Mouse (Mus musculus) layer of hippocampus, adult 8-10 months (tissue): ENCODE results near the gene Ubqln5. TPM values are rescaled to one million over a fixed set of nuclear protein-coding genes. Genes with fewer than 3 reads are reported as not detected.

ENCODE experiments used
- DNase-seq, 2 experiments: peaks; one replicate each; pipeline ENCODE4 v3.0.0; 2022; ENCODE audit warnings: low spot score in 2 of 2
- total RNA-seq, 4 experiments: library from RNA; stranded (reverse); gene quantifications; 2 replicates each; pipeline ENCODE4 v1.2.4; 2022

Ubqln5 gene
- not detected for total RNA-seq

DNA sequence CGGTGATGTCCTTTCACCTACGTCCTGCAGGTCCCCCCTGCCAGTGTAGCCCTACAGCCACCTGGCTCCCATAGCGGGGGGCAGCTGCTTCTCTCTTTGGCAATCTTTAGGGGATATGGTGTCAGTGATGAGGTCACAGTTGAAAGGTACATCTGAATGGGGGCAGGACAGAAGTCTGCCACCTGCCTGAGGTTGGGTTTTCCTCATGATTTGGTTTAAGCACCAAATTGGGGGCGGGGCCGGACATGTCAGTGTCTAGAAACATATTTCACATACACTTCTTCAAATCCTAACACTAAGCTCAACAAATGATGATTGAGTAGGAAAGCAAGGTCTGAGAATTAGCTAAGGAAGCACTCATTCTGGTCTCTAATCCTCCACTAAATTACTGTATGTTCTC, at the start of gene Ubqln5:
Ubqln5 (minus strand) TSS at position 101 of the 400 bp plus-strand sequence.
- no peak for DNase-seq

DNA sequence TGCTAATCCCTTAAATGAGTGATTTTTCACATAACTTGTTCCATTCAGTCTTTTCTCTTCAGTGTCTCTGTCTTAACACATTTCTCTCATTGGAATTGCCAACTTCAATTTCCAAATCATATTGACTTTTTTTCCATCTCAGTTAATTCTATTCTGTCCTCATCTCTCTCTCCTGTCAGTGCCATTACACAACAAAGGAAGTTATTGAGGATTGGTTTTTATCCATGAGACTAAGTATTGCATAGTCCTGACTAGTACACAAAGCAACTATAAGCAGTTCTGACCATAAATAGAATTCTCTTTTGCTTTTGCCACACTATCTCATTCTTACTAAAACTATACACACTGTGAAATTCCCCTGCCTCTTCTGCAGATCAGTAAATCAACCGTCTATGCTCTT, 49.4 kb upstream of the Ubqln5 start:
- DNase-seq = no peak

- no peak for DNase-seq
Measured at GRCm38 (mm10) chr7:104178422-104179054, 48.9 kb upstream of the Ubqln5 start.

GRCm38 (mm10) chr7:104175085-104175484, 45.5 kb upstream of the Ubqln5 start:
- no peak for DNase-seq

GRCm38 (mm10) chr7:104169634-104170204, 40.1 kb upstream of the Ubqln5 start:
- no peak for DNase-seq

- no peak for DNase-seq
Measured at GRCm38 (mm10) chr7:104167105-104167504, 37.5 kb upstream of the Ubqln5 start.

DNA sequence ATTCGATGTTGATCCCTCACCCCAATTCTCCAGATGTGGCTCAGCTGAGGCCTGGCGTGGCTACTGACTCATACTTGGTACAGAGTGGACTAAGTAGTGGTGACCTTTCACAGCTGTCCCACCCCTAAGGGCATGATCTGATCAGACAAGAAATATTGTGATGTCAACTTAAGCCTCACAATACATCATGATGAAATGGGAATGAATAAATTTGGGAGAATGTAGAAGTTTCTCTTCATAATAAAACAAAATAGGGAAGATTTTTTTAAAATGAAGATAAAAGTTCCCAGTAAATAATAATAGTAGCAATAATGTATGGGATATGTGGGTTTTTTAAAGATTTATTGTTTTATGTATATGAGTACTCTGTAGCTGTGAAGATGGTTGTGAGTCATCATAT, 20.8 kb upstream of the Ubqln5 start, which contains the start of gene Ubqlnl:
Ubqlnl (minus strand) TSS at position 101 of the 400 bp plus-strand sequence.
- no peak for DNase-seq

GRCm38 (mm10) chr7:104143179-104143578, 13.6 kb upstream of the Ubqln5 start, which contains the start of gene Ubqln3:
TSS of gene Ubqln3 (minus strand) at chr7:104143279.
- no peak for DNase-seq

GRCm38 (mm10) chr7:104137305-104137704, 7.7 kb upstream of the Ubqln5 start, which contains the start of gene Olfr643:
TSS of gene Olfr643 (minus strand) at chr7:104137405.
- no peak for DNase-seq

GRCm38 (mm10) chr7:104104757-104104972, 25.0 kb downstream of the Ubqln5 start, which contains the start of gene Olfr646:
TSS of gene Olfr646 (plus strand) at chr7:104104873.
- DNase-seq = no peak

DNA sequence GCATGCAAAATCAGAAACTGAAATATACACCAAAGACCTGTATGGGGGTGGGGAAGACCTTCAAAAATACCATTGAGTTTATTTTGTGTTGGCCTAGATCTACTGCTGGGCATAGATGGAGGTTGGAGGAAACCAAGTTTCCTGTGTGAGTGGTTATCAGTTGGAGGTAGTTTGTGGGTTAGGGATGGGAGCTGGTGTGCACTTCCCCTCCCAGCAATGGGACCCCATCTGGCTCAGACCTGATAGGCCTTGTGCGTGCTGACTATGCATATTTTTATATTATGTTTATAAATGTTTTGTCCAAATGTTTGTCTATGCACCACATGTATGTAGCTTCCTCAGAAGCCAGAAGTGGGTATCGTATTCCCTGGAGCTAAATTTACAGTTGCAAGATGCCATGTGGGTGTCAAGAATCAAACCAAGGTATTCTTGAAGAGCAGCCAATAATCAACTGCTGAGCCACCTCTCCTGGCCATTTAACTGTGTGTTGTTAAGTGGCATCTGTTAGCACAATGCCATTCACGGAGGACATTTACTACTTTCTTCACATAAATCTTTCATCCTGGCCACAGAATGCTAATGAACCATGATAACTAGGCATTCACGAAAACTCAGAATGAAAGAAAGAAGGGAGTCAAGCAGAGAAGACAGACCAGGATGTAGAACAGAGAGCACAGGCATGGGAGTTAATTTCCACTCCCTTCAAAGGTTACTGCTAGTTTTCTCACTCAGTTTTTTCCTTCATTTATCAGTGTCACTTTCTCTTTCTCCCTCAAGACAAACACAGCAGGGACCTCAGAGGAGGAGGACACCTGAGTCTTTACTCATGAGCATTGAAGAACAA, 25.5 kb downstream of the Ubqln5 start:
- DNase-seq = no peak

- DNase-seq = no peak
Measured at GRCm38 (mm10) chr7:104085365-104085764, 44.3 kb downstream of the Ubqln5 start, which contains the start of gene Olfr645. TSS of gene Olfr645 (minus strand) at chr7:104085465.

Other genes with a start within 250 kb of the Ubqln5 start
- gene Olfr66, start 243.6 kb downstream of the Ubqln5 start, total RNA-seq = not detected
- not detected for gene Olfr64, start 235.3 kb downstream of the Ubqln5 start, total RNA-seq
- not detected for gene Olfr65, start 226.3 kb downstream of the Ubqln5 start, total RNA-seq
- gene Olfr631, start 201.0 kb downstream of the Ubqln5 start, total RNA-seq = not detected
- gene Olfr632, start 195.5 kb downstream of the Ubqln5 start, total RNA-seq = not detected
- gene Olfr633, start 185.4 kb downstream of the Ubqln5 start, total RNA-seq = not detected
- gene Olfr635, start 158.7 kb downstream of the Ubqln5 start, total RNA-seq = under 1 TPM in 3 of 4 experiments, not detected in 1; 0.04 to 0.05 (median 0.04) TPM
- gene Olfr638, start 131.1 kb downstream of the Ubqln5 start, total RNA-seq = not detected
- under 1 TPM in 3 of 4 experiments, not detected in 1; 0.06 to 0.31 (median 0.18) TPM for gene Olfr639, start 112.5 kb downstream of the Ubqln5 start, total RNA-seq
- not detected for gene Olfr640, start 104.3 kb downstream of the Ubqln5 start, total RNA-seq
- gene Olfr641, start 94.4 kb downstream of the Ubqln5 start, total RNA-seq = not detected
- gene Olfr642, start 77.2 kb downstream of the Ubqln5 start, total RNA-seq = not detected
- gene 4930516K23Rik, start 68.4 kb downstream of the Ubqln5 start, total RNA-seq = not detected
- gene Olfr644, start 58.0 kb downstream of the Ubqln5 start, total RNA-seq = not detected
- gene Olfr645, start 44.4 kb downstream of the Ubqln5 start, total RNA-seq = not detected
- gene Olfr646, start 25.0 kb downstream of the Ubqln5 start, total RNA-seq = not detected
- gene Olfr643, start 7.6 kb upstream of the Ubqln5 start, total RNA-seq = not detected
- gene Ubqln3, start 13.5 kb upstream of the Ubqln5 start, total RNA-seq = not detected
- gene Ubqlnl, start 20.7 kb upstream of the Ubqln5 start, total RNA-seq = not detected
- gene Olfm5, start 35.0 kb upstream of the Ubqln5 start, total RNA-seq = not detected
- under 1 TPM; 0.14 to 0.31 (median 0.22) TPM for gene Olfr648, start 53.6 kb upstream of the Ubqln5 start, total RNA-seq
- gene Olfr649, start 66.2 kb upstream of the Ubqln5 start, total RNA-seq = not detected
- gene Trim6, start 89.0 kb upstream of the Ubqln5 start, total RNA-seq = under 1 TPM; 0.14 to 0.29 (median 0.16) TPM
- 1 to 10 TPM; 1.7 to 4.0 (median 2.7) TPM for gene Trim34a, start 114.6 kb upstream of the Ubqln5 start, total RNA-seq
- 1 to 10 TPM in 2 of 4 experiments, under 1 TPM in 2; 0.47 to 1.7 (median 1.2) TPM for gene Trim5, start 158.3 kb upstream of the Ubqln5 start, total RNA-seq
- 1 to 10 TPM; 2.6 to 5.4 (median 4.4) TPM for gene Trim12a, start 185.6 kb upstream of the Ubqln5 start, total RNA-seq
- gene Trim34b, start 199.6 kb upstream of the Ubqln5 start, total RNA-seq = under 1 TPM in 2 of 4 experiments, not detected in 2; 0.29 to 0.34 TPM
- gene Trim12c, start 223.5 kb upstream of the Ubqln5 start, total RNA-seq = 1 to 10 TPM; 1.5 to 3.4 (median 2.4) TPM
- gene Trim30b, start 240.1 kb upstream of the Ubqln5 start, total RNA-seq = under 1 TPM in 3 of 4 experiments, not detected in 1; 0.18 to 0.33 (median 0.25) TPM